Mouse (Mus musculus) T-cell, adult 2 months (primary cell): ENCODE data around the gene 1700007K13Rik.

Experiments used
- DNase-seq: peaks from one replicate; pipeline ENCODE4 v3.0.0; 2022; ENCODE audit warnings: low spot score

The 1700007K13Rik gene

GRCm38 (mm10) chr2:28469461-28469860 lies 3.3 kb upstream of the 1700007K13Rik start:
- DNase-seq = no peak

- no peak for DNase-seq
Observed at GRCm38 (mm10) chr2:28468486-28469225, 2.5 kb upstream of the 1700007K13Rik start.

GRCm38 (mm10) chr2:28467860-28468485 lies 1.8 kb upstream of the 1700007K13Rik start, which contains the start of gene Mrps2:
Gene Mrps2 (plus strand): TSS chr2:28468066.
- DNase-seq = peak; percentile 82

- no peak for DNase-seq
Observed at GRCm38 (mm10) chr2:28464919-28465318, 1.2 kb downstream of the 1700007K13Rik start.

GRCm38 (mm10) chr2:28463919-28464318 lies 2.2 kb downstream of the 1700007K13Rik start:
- DNase-seq = peak; percentile 67

GRCm38 (mm10) chr2:28456616-28457015 lies 9.5 kb downstream of the 1700007K13Rik start:
- DNase-seq = no peak

- DNase-seq = no peak
Observed at GRCm38 (mm10) chr2:28453539-28453938, 12.6 kb downstream of the 1700007K13Rik start.

GRCm38 (mm10) chr2:28451663-28452062 lies 14.5 kb downstream of the 1700007K13Rik start:
- no peak for DNase-seq

GRCm38 (mm10) chr2:28447315-28447670 lies 18.8 kb downstream of the 1700007K13Rik start:
- DNase-seq = no peak

GRCm38 (mm10) chr2:28446515-28447314 lies 19.4 kb downstream of the 1700007K13Rik start, which contains the start of gene Ppp1r26:
Gene Ppp1r26 (plus strand): TSS chr2:28446800.
- DNase-seq = no peak

- no peak for DNase-seq
Observed at GRCm38 (mm10) chr2:28446181-28446514, 20.0 kb downstream of the 1700007K13Rik start.

GRCm38 (mm10) chr2:28445082-28445481 lies 21.1 kb downstream of the 1700007K13Rik start:
- DNase-seq = peak; percentile 12

GRCm38 (mm10) chr2:28440842-28441241 lies 25.3 kb downstream of the 1700007K13Rik start:
- DNase-seq = no peak

- DNase-seq = no peak
Observed at GRCm38 (mm10) chr2:28435401-28435800, 30.7 kb downstream of the 1700007K13Rik start.

GRCm38 (mm10) chr2:28433512-28433911 lies 32.6 kb downstream of the 1700007K13Rik start:
- DNase-seq = no peak

GRCm38 (mm10) chr2:28432811-28433210 lies 33.3 kb downstream of the 1700007K13Rik start:
- no peak for DNase-seq

GRCm38 (mm10) chr2:28430846-28431245 lies 35.3 kb downstream of the 1700007K13Rik start:
- no peak for DNase-seq

- no peak for DNase-seq
Observed at GRCm38 (mm10) chr2:28427226-28427625, 38.9 kb downstream of the 1700007K13Rik start.

GRCm38 (mm10) chr2:28423167-28423566 lies 43.0 kb downstream of the 1700007K13Rik start:
- peak; percentile 30 for DNase-seq

- DNase-seq = peak; percentile 14
Observed at GRCm38 (mm10) chr2:28419898-28420297, 46.2 kb downstream of the 1700007K13Rik start.

- peak; percentile 58 for DNase-seq
Observed at GRCm38 (mm10) chr2:28418034-28418433, 48.1 kb downstream of the 1700007K13Rik start.

GRCm38 (mm10) chr2:28416511-28416910 lies 49.6 kb downstream of the 1700007K13Rik start:
- no peak for DNase-seq
